Mouse (Mus musculus) heart, adult 8-10 months (tissue): ENCODE measurements around the gene Zfp810. TPM values are rescaled to one million over a fixed set of nuclear protein-coding genes. Genes with fewer than 3 reads are reported as not detected.

ENCODE experiments used
- DNase-seq: peaks from one replicate; pipeline ENCODE4 v3.0.0; 2022; ENCODE audit warnings: low spot score
- total RNA-seq, 4 experiments: library from RNA; stranded (reverse); gene quantifications; 2 replicates each; pipeline ENCODE4 v1.2.4; 2022

Gene Zfp810
- total RNA-seq, 4 experiments from 2014 or later, result 4.5 to 8.9 (median 6.3) TPM

- no peak for DNase-seq
Measured at GRCm38 (mm10) chr9:22260092-22260422, 47.4 kb downstream of the Zfp810 start.

DNA sequence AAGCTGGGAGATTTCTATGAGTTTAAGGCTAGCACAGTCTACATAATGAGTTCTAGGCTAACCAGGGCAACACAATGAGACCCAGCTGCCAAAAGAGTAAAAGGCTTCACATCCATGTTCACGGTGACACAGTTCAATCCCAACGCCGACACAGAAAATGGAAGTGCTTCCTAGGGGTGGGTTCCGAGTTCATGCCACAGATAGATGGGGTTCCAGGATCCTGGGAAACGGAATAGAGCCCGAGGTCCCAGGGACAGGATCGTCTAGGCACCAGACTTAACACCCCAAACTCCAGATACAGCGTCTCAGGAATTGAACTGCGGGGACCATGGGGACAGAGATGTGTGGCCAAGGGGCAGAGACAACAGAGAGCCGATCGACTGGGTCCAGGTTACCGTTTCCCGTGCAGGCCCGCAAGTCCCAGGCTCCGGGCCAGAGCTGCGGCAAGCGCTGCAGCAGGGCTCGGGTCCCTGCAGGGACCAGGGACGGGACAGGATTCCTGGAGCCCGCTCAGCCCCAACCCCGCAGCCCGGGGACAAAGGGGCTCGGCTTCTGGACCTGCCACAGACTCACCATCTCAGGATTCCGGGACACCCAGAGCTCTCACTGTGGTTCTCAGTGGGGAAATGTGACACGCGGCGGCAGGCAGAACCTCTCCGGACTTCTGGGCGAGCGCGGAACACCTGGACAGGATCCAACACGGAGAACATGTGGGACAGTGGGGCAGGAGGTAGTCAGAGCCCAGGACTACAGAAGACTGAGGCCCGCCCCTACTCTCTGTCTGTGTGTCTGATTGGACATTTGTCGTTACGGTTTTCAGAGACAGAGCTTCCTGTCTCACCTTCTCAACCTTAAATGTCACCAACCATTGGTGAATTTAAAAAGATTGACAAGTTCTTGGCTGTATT, 48.0 kb downstream of the Zfp810 start, which contains the start of gene Zfp599:
Gene Zfp599 (minus strand): TSS at position 712 of the 908 bp plus-strand sequence.
- DNase-seq, result peak; percentile 47

- DNase-seq, result no peak
Measured at GRCm38 (mm10) chr9:22258784-22259183, 48.7 kb downstream of the Zfp810 start.

DNA sequence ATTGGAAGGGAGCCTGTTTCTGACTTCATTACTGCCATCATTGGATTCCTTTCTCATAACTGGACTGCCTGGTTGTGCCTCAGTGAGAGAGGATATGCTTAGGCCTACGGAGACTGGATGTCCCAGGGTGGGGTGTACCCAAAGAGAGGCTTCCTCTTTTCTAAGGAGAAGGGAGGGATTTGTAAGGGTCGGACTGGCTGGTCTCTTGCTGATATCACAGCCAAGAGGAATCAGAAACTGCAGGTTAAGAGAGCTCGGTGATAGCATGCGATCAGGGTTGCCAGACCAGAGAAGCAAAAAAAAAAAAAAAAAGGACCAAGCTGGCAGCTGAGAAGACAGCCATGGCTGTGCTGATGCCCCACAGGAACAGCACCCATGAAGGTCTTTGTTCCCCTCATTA, 50.9 kb downstream of the Zfp810 start:
- no peak for DNase-seq

DNA sequence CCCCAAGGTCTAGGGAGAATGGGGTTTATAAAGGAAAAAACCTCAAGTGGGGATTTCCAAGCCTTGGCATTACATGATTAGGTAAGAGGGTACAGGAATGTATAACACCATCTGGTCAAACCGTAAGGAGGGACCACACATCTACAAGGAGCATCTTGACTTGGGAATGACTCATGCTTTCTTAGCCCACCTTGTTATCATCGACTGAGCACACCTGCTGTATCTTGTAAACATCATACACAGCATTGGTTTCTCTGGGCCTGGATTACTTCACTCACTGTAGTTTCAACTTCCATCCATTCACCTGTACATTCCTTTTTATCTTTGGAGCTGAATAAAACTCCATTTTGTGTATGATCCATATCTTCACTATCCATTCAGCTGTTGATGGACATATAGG, 63.2 kb downstream of the Zfp810 start:
- no peak for DNase-seq

DNA sequence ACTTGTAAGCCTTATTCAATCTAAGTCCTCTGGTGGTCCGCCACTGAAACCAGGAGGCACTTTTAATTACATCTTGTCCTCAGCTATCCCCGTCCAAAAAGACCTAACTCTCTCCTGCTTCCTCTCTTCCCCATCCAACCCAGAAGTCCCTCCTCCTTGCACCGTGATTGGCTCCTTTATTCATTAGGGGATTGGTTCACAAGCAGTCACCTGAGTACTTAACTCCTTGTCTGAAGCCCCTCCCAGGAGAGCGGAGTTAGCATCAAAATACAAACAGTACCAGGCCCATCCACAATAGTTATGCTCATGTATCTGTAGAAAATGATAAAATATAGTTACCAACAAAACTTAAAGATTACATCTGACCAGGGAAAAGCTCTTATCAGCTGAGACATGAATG, 67.4 kb downstream of the Zfp810 start:
- no peak for DNase-seq

- no peak for DNase-seq
Measured at GRCm38 (mm10) chr9:22230556-22230955, 76.9 kb downstream of the Zfp810 start.

- no peak for DNase-seq
Measured at GRCm38 (mm10) chr9:22230061-22230460, 77.4 kb downstream of the Zfp810 start.

DNA sequence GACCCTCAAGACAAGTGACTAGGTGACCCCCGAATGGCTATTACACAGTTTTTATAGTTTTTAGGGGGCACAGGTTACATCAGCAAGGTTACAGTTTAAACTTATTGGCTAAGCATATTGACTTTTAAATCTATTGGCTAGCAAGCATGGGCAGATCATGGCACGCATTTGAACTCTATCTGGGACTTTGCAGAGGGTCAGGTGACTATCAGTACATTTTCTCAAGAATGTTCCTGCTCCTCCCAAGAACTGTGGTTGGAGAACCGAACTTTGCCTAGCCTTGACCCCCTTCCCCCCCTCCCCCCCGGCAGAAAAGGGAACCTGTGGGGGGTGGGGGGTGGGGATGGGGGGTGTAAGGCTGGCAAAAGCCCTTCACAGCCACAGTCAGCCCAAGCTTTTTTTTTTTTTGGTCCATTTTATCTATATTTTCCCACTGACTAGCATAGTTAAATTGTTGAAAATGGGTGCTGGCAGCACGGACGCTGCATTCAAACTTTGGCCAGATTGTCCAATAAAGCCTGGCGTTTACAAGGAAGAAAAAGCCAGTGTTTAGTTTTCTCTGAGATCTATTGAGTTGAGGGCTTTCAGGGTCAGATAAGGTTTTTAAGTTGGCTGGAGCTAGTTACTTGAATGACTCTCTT, 77.9 kb downstream of the Zfp810 start:
- DNase-seq, result no peak

- DNase-seq, result peak; percentile 65
Measured at GRCm38 (mm10) chr9:22226846-22227245, 80.6 kb downstream of the Zfp810 start.

Other genes with a start within 250 kb of the Zfp810 start
- under 1 TPM in 1 of 4 experiments, not detected in 3; 0.66 TPM for gene Gm49318, start 236.4 kb downstream of the Zfp810 start, total RNA-seq
- 1 to 10 TPM; 3.0 to 5.0 (median 4.7) TPM for gene Zfp653, start 236.3 kb downstream of the Zfp810 start, total RNA-seq
- 100 to 1,000 TPM; 101 to 109 (median 106) TPM for gene Ecsit, start 222.2 kb downstream of the Zfp810 start, total RNA-seq
- gene Cnn1, start 208.4 kb downstream of the Zfp810 start, total RNA-seq, result 1 to 10 TPM; 3.4 to 8.7 (median 6.1) TPM
- 10 to 100 TPM; 34.9 to 42.6 (median 39.3) TPM for gene Elof1, start 190.5 kb downstream of the Zfp810 start, total RNA-seq
- gene Acp5, start 171.9 kb downstream of the Zfp810 start, total RNA-seq, result 1 to 10 TPM in 3 of 4 experiments, under 1 TPM in 1; 0.98 to 1.6 (median 1.2) TPM
- gene Pigyl, start 150.8 kb downstream of the Zfp810 start, total RNA-seq, result 10 to 100 TPM; 48.6 to 53.6 (median 50.1) TPM
- gene Zfp872, start 119.6 kb downstream of the Zfp810 start, total RNA-seq, result under 1 TPM in 3 of 4 experiments, not detected in 1; 0.09 to 0.16 (median 0.16) TPM
- 10 to 100 TPM; 23.0 to 29.1 (median 28.4) TPM for gene Zfp809, start 81.9 kb downstream of the Zfp810 start, total RNA-seq
- gene Zfp599, start 47.8 kb downstream of the Zfp810 start, total RNA-seq, result under 1 TPM; 0.08 to 0.49 (median 0.22) TPM
- gene Anln, start 81.5 kb upstream of the Zfp810 start, total RNA-seq, result 1 to 10 TPM in 2 of 4 experiments, under 1 TPM in 2; 0.84 to 2.0 (median 1.1) TPM
- under 1 TPM; 0.47 to 0.90 (median 0.57) TPM for gene 9530077C05Rik, start 103.9 kb upstream of the Zfp810 start, total RNA-seq
- not detected for gene Gm17545, start 146.6 kb upstream of the Zfp810 start, total RNA-seq
- 10 to 100 TPM; 41.3 to 47.6 (median 45.0) TPM for gene Rp9, start 162.1 kb upstream of the Zfp810 start, total RNA-seq
- gene Bbs9, start 168.1 kb upstream of the Zfp810 start, total RNA-seq, result 10 to 100 TPM; 13.9 to 15.2 (median 14.9) TPM